ENCODE assay signal across 8 mouse cellular contexts in genomic region chrX:43427961-43428365, GRCm38 (mm10). TPM values are rescaled to one million over a fixed set of nuclear protein-coding genes. Genes with fewer than 3 reads are reported as not detected.
DNase-seq lines count a peak whose midpoint lies in the region; ATAC-seq and TF ChIP-seq lines count a peak whose summit lies in the region.

No protein-coding gene starts in this region.

- TF ChIP-seq EP300 in liver, postnatal 0 days (IDR thresholded peaks at IDR 0.05; ENCODE audit: low read depth): no peak

- H3K4me2 ChIP-seq in liver, embryonic 12.5 days: peak overlapping the region; percentile 36; the same call in 1 of the 2 replicates
- no peak overlapping the region for H3K4me2 ChIP-seq in liver, postnatal 0 days (ENCODE audit: low read depth, low read length)
- peak overlapping the region; percentile 71 for H3K4me2 ChIP-seq in hindbrain, embryonic 16.5 days (ENCODE audit: low read length)
- peak overlapping the region; percentile 65 for H3K4me2 ChIP-seq in neural tube, embryonic 15.5 days

- H3K27me3 ChIP-seq in liver, embryonic 12.5 days (replicated peaks): peaks cover 33% of the 10 kb centered on the region
- peaks cover 19% of the 10 kb centered on the region for H3K27me3 ChIP-seq in liver, postnatal 0 days (ENCODE audit: insufficient read depth, low read length)
- no peaks in the 10 kb centered on the region for H3K27me3 ChIP-seq in hindbrain, embryonic 16.5 days (replicated peaks; ENCODE audit: control insufficient read depth, insufficient read depth, low read length)
- no peaks in the 10 kb centered on the region for H3K27me3 ChIP-seq in neural tube, embryonic 15.5 days (replicated peaks)

- H3K36me3 ChIP-seq in liver, embryonic 12.5 days: no peaks in the 10 kb centered on the region
- no peaks in the 10 kb centered on the region for H3K36me3 ChIP-seq in liver, postnatal 0 days (replicated peaks; ENCODE audit: insufficient read depth, low read length)
- no peaks in the 10 kb centered on the region for H3K36me3 ChIP-seq in hindbrain, embryonic 16.5 days (ENCODE audit: control insufficient read depth, insufficient read depth, low read length)
- H3K36me3 ChIP-seq in neural tube, embryonic 15.5 days: no peaks in the 10 kb centered on the region

- no peaks in the 10 kb centered on the region for H3K9me3 ChIP-seq in liver, embryonic 12.5 days (replicated peaks)
- H3K9me3 ChIP-seq in liver, postnatal 0 days (ENCODE audit: low read length): no peaks in the 10 kb centered on the region
- no peaks in the 10 kb centered on the region for H3K9me3 ChIP-seq in hindbrain, embryonic 16.5 days (ENCODE audit: control insufficient read depth, low read length)
- no peaks in the 10 kb centered on the region for H3K9me3 ChIP-seq in neural tube, embryonic 15.5 days (replicated peaks)

- 7% methylated on average over 12 of the region's 12 CpGs for WGBS in liver, embryonic 12.5 days (ENCODE audit: insufficient replicate concordance)
- WGBS in liver, postnatal 0 days (ENCODE audit: insufficient replicate concordance): 17% methylated on average over 12 of the region's 12 CpGs
- 17% methylated on average over 12 of the region's 12 CpGs for WGBS in hindbrain, embryonic 16.5 days
- WGBS in neural tube, embryonic 15.5 days: 11% methylated on average over 12 of the region's 12 CpGs

- no peak for ATAC-seq in liver, embryonic 12.5 days
- ATAC-seq in liver, postnatal 0 days: no peak
- ATAC-seq in hindbrain, embryonic 16.5 days: no peak
- ATAC-seq in neural tube, embryonic 15.5 days (ENCODE audit: low FRiP score): no peak

- no peak for TF ChIP-seq CTCF in liver, postnatal 0 days (IDR thresholded peaks at IDR 0.05; ENCODE audit: low read depth)

- H3K9ac ChIP-seq in liver, embryonic 12.5 days: no peak overlapping the region
- no peak overlapping the region for H3K9ac ChIP-seq in liver, postnatal 0 days (replicated peaks)
- H3K9ac ChIP-seq in hindbrain, embryonic 16.5 days (ENCODE audit: low read depth, low read length): peak overlapping the region; percentile 60
- peak overlapping the region; percentile 51 for H3K9ac ChIP-seq in neural tube, embryonic 15.5 days (replicated peaks)

- no peak overlapping the region for H3K4me3 ChIP-seq in liver, embryonic 12.5 days
- H3K4me3 ChIP-seq in liver, postnatal 0 days (ENCODE audit: low read depth, low read length): no peak overlapping the region
- H3K4me3 ChIP-seq in hindbrain, embryonic 16.5 days (ENCODE audit: low read length): peak overlapping the region; percentile 51
- peak overlapping the region; percentile 47 for H3K4me3 ChIP-seq in neural tube, embryonic 15.5 days (replicated peaks)

- no peak for DNase-seq in liver, postnatal 0 days
- peak; percentile 12 for DNase-seq in embryo, embryonic 10.5 days (ENCODE audit: low spot score)
- no peak for DNase-seq in urinary bladder, postnatal 10 days (ENCODE audit: low spot score)
- no peak for DNase-seq in thymus, adult 18-20 months
- DNase-seq in gastrocnemius, postnatal 36 days: no peak

- H3K27ac ChIP-seq in liver, embryonic 12.5 days: no peak overlapping the region
- H3K27ac ChIP-seq in liver, postnatal 0 days (ENCODE audit: low read depth): no peak overlapping the region
- H3K27ac ChIP-seq in hindbrain, embryonic 16.5 days (ENCODE audit: low read depth, low read length): peak overlapping the region; percentile 83; the same call in 1 of the 2 replicates
- H3K27ac ChIP-seq in neural tube, embryonic 15.5 days (replicated peaks): peak overlapping the region; percentile 82; the same call in 1 of the 2 replicates

- intact Hi-C loops in gastrocnemius, postnatal 36 days (cut with DNase I): no loop called here

- no peaks in the 10 kb centered on the region for H3K4me1 ChIP-seq in liver, embryonic 12.5 days
- no peaks in the 10 kb centered on the region for H3K4me1 ChIP-seq in liver, postnatal 0 days (ENCODE audit: insufficient read depth)
- no peaks in the 10 kb centered on the region for H3K4me1 ChIP-seq in hindbrain, embryonic 16.5 days (ENCODE audit: control insufficient read depth, insufficient read depth, low read depth, low read length)
- H3K4me1 ChIP-seq in neural tube, embryonic 15.5 days: no peaks in the 10 kb centered on the region

RNA-seq across cellular contexts. Expression of gene Tenm1, which starts 1.0 kb away (rescaled TPM):
- polyA plus RNA-seq in liver, embryonic 12.5 days (2016; fragmentation: Nextera tagmentation; extraction: Ambion mirVana): 0.05 TPM in 1 of 2 replicates, not detected in the other
- not detected in 2 replicates for polyA plus RNA-seq in liver, postnatal 0 days (2015; fragmentation: Nextera tagmentation; extraction: Ambion mirVana)
- polyA plus RNA-seq in hindbrain, embryonic 16.5 days (2015; fragmentation: Nextera tagmentation; extraction: Ambion mirVana): 31.7 and 35.7 TPM in 2 replicates
- polyA plus RNA-seq in neural tube, embryonic 15.5 days (2015; fragmentation: Nextera tagmentation; extraction: Ambion mirVana): 25.8 and 31.2 TPM in 2 replicates
- total RNA-seq in gastrocnemius, postnatal 36 days (2021): under 1 TPM in 1 of 2 experiments, not detected in 1; 0.02 TPM

Comparison
In these comparisons a context has a peak if more than half of its experiments do, and no peak if none do; other contexts are left out.
1. H3K27ac ChIP-seq: peak in hindbrain, embryonic 16.5 days (single experiment) and neural tube, embryonic 15.5 days (single experiment); none in liver, embryonic 12.5 days (single experiment) and liver, postnatal 0 days (single experiment).
2. H3K4me3 ChIP-seq: peak in hindbrain, embryonic 16.5 days (single experiment) and neural tube, embryonic 15.5 days (single experiment); none in liver, embryonic 12.5 days (single experiment) and liver, postnatal 0 days (single experiment).
3. H3K9ac ChIP-seq: peak in hindbrain, embryonic 16.5 days (single experiment) and neural tube, embryonic 15.5 days (single experiment); none in liver, embryonic 12.5 days (single experiment) and liver, postnatal 0 days (single experiment).
4. RNA of gene Tenm1, which starts 1.0 kb away (polyA plus RNA-seq): 31.7 to 35.7 TPM in hindbrain, embryonic 16.5 days and 25.8 to 31.2 TPM in neural tube, embryonic 15.5 days; 0.05 TPM in liver, embryonic 12.5 days and not detected in liver, postnatal 0 days; every median in the first group is over 10 times any median in the second.